In genomic region chr1:36323746-36324448, GRCm38 (mm10) we compare ENCODE assay signal across 9 mouse cellular contexts. TPM values are rescaled to one million over a fixed set of nuclear protein-coding genes. Genes with fewer than 3 reads are reported as not detected.
DNase-seq lines count a peak whose midpoint lies in the region; ATAC-seq and TF ChIP-seq lines count a peak whose summit lies in the region.
"Had no signal": no experiment of that assay in that cellular context is flagged by ENCODE, and none has a peak within 500 bp of the region (broad histone marks: within the 10 kb centered on the region; RNA-seq: fewer than 3 reads in every experiment).

No protein-coding gene starts in this region.

- 45% methylated on average over 8 of the region's 8 CpGs for WGBS in spleen, adult 2 months
- 62% methylated on average over 8 of the region's 8 CpGs for WGBS in forebrain, embryonic 10.5 days
- WGBS in hindbrain, embryonic 16.5 days, result 57% methylated on average over 8 of the region's 8 CpGs
- 61% methylated on average over 8 of the region's 8 CpGs for WGBS in midbrain, embryonic 14.5 days

- TF ChIP-seq POLR2A in spleen, adult 2 months (IDR thresholded peaks at IDR 0.05; ENCODE audit: low read depth, low read length), result no peak

- peak; percentile 62 for ATAC-seq in hindbrain, embryonic 16.5 days
- no peak for ATAC-seq in midbrain, embryonic 14.5 days (ENCODE audit: low FRiP score, low TSS enrichment)

- peak; percentile 57; the same call in 1 of the 2 replicates for TF ChIP-seq CTCF in spleen, adult 2 months (IDR thresholded peaks at IDR 0.05; ENCODE audit: extremely low read depth, insufficient read depth, insufficient read length, insufficient replicate concordance)

- peaks cover 19% of the 10 kb centered on the region for H3K36me3 ChIP-seq in spleen, adult 2 months (ENCODE audit: control insufficient read depth, insufficient read depth, low read length)
- peaks cover 13% of the 10 kb centered on the region for H3K36me3 ChIP-seq in forebrain, embryonic 10.5 days (replicated peaks)
- H3K36me3 ChIP-seq in hindbrain, embryonic 16.5 days (ENCODE audit: control insufficient read depth, insufficient read depth, low read length), result no peaks in the 10 kb centered on the region
- 0 out of 2 replicates have a peak, but pooled peaks cover 5% of the 10 kb centered on the region for H3K36me3 ChIP-seq in midbrain, embryonic 14.5 days (ENCODE audit: control insufficient read depth, insufficient read depth, low read length)

- DNase-seq in spleen, adult 2 months (ENCODE audit: low read depth in 1 of 2, low spot score in 2 of 2), result peak in 1 of 2 experiments; percentile 31
- DNase-seq in spleen, postnatal 14 days (ENCODE audit: low spot score in 2 of 2), result no peak
- DNase-seq in adrenal gland, postnatal 10 days, result peak; percentile 60
- peak; percentile 34 for DNase-seq in forebrain, embryonic 10.5 days (ENCODE audit: extremely low spot score, low spot score)
- DNase-seq in left cerebral cortex, postnatal 14 days (ENCODE audit: low spot score in 2 of 2), result peak; percentile 63 to 69
- DNase-seq in midbrain, embryonic 14.5 days, result peak; percentile 70
- DNase-seq in spleen, postnatal 4 days (ENCODE audit: low spot score in 2 of 2), result no peak

- H3K4me2 ChIP-seq in hindbrain, embryonic 16.5 days (ENCODE audit: low read length), result no peak overlapping the region
- H3K4me2 ChIP-seq in midbrain, embryonic 14.5 days (ENCODE audit: low read length), result no peak overlapping the region
- H3K4me2 ChIP-seq: heart, embryonic 13.5 days had no signal

- H3K27ac ChIP-seq in spleen, adult 2 months (ENCODE audit: insufficient read depth, low read length), result no peak overlapping the region
- H3K27ac ChIP-seq in forebrain, embryonic 10.5 days, result no peak overlapping the region
- no peak overlapping the region for H3K27ac ChIP-seq in hindbrain, embryonic 16.5 days (ENCODE audit: low read depth, low read length)
- H3K27ac ChIP-seq in midbrain, embryonic 14.5 days (replicated peaks; ENCODE audit: low read depth, low read length), result no peak overlapping the region
- H3K27ac ChIP-seq: heart, embryonic 13.5 days had no signal

- no peak overlapping the region for H3K9ac ChIP-seq in hindbrain, embryonic 16.5 days (ENCODE audit: low read depth, low read length)
- H3K9ac ChIP-seq in midbrain, embryonic 14.5 days (replicated peaks; ENCODE audit: low read length), result no peak overlapping the region
- H3K9ac ChIP-seq: heart, embryonic 13.5 days had no signal

- H3K4me3 ChIP-seq in spleen, adult 2 months (ENCODE audit: extremely low read depth, insufficient read depth, insufficient read length), result no peak overlapping the region
- H3K4me3 ChIP-seq in forebrain, embryonic 10.5 days, result no peak overlapping the region
- H3K4me3 ChIP-seq in hindbrain, embryonic 16.5 days (ENCODE audit: low read length), result no peak overlapping the region
- no peak overlapping the region for H3K4me3 ChIP-seq in midbrain, embryonic 14.5 days (replicated peaks; ENCODE audit: low read depth, low read length)
- H3K4me3 ChIP-seq: heart, embryonic 13.5 days had no signal

- intact Hi-C loops in left cerebral cortex, postnatal 14 days (cut with DNase I), result loop anchor here (5.0 kb wide), 1 partner anchor 178 kb away; no protein-coding TSS in a partner anchor

- H3K27me3 ChIP-seq in spleen, adult 2 months (ENCODE audit: control insufficient read depth, insufficient read depth, low read length), result no peaks in the 10 kb centered on the region
- H3K27me3 ChIP-seq in forebrain, embryonic 10.5 days (ENCODE audit: poor library complexity, severe bottlenecking), result no peaks in the 10 kb centered on the region
- no peaks in the 10 kb centered on the region for H3K27me3 ChIP-seq in hindbrain, embryonic 16.5 days (replicated peaks; ENCODE audit: control insufficient read depth, insufficient read depth, low read length)
- no peaks in the 10 kb centered on the region for H3K27me3 ChIP-seq in midbrain, embryonic 14.5 days (ENCODE audit: control insufficient read depth, insufficient read depth, low read length)
- H3K27me3 ChIP-seq: heart, embryonic 13.5 days had no signal

- no peaks in the 10 kb centered on the region for H3K4me1 ChIP-seq in spleen, adult 2 months (ENCODE audit: control insufficient read depth, insufficient read depth, insufficient read length)
- peaks cover 11% of the 10 kb centered on the region for H3K4me1 ChIP-seq in forebrain, embryonic 10.5 days
- H3K4me1 ChIP-seq in hindbrain, embryonic 16.5 days (ENCODE audit: control insufficient read depth, insufficient read depth, low read depth, low read length), result peaks cover 3% of the 10 kb centered on the region; the same call in 1 of the 2 replicates
- H3K4me1 ChIP-seq in midbrain, embryonic 14.5 days (ENCODE audit: control insufficient read depth, insufficient read depth, low read length), result no peaks in the 10 kb centered on the region

- H3K9me3 ChIP-seq in forebrain, embryonic 10.5 days, result no peaks in the 10 kb centered on the region
- H3K9me3 ChIP-seq in hindbrain, embryonic 16.5 days (ENCODE audit: control insufficient read depth, low read length), result no peaks in the 10 kb centered on the region
- H3K9me3 ChIP-seq in midbrain, embryonic 14.5 days (ENCODE audit: control insufficient read depth, low read length), result no peaks in the 10 kb centered on the region
- H3K9me3 ChIP-seq: heart, embryonic 13.5 days had no signal

RNA-seq across cellular contexts. Expression of gene Arid5a, which starts 16.4 kb away (rescaled TPM):
- 29.6 and 39.6 TPM in 2 replicates for polyA plus RNA-seq in spleen, adult 2 months (2012; rRNA removed)
- total RNA-seq in adrenal gland, postnatal 10 days (2021), result 1 to 10 TPM; 8.9 to 9.2 TPM
- polyA plus RNA-seq in forebrain, embryonic 10.5 days (2016; fragmentation: Nextera tagmentation; extraction: Ambion mirVana), result 2.9 TPM in 2 replicates
- polyA plus RNA-seq in hindbrain, embryonic 16.5 days (2015; fragmentation: Nextera tagmentation; extraction: Ambion mirVana), result 6.7 and 7.1 TPM in 2 replicates
- total RNA-seq in left cerebral cortex, postnatal 14 days (2021), result 10 to 100 TPM; 14.7 to 16.9 TPM
- 2.0 and 2.5 TPM in 2 replicates for polyA plus RNA-seq in midbrain, embryonic 14.5 days (2014; fragmentation: Nextera tagmentation; extraction: Ambion mirVana)

RNA-seq across cellular contexts. Expression of gene Kansl3, which starts 45.1 kb away (rescaled TPM):
- polyA plus RNA-seq in spleen, adult 2 months (2012; rRNA removed), result 25.9 and 29.8 TPM in 2 replicates
- 100 to 1,000 TPM in 1 of 2 experiments, 10 to 100 TPM in 1; 82.9 to 103 TPM for total RNA-seq in adrenal gland, postnatal 10 days (2021)
- 50.6 TPM in 2 replicates for polyA plus RNA-seq in forebrain, embryonic 10.5 days (2016; fragmentation: Nextera tagmentation; extraction: Ambion mirVana)
- 33.0 and 40.6 TPM in 2 replicates for polyA plus RNA-seq in hindbrain, embryonic 16.5 days (2015; fragmentation: Nextera tagmentation; extraction: Ambion mirVana)
- 10 to 100 TPM; 59.4 to 65.3 TPM for total RNA-seq in left cerebral cortex, postnatal 14 days (2021)
- polyA plus RNA-seq in midbrain, embryonic 14.5 days (2014; fragmentation: Nextera tagmentation; extraction: Ambion mirVana), result 30.3 and 39.7 TPM in 2 replicates

RNA-seq across cellular contexts. Expression of gene Fer1l5, which starts 48.2 kb away (rescaled TPM):
- not detected in 2 replicates for polyA plus RNA-seq in spleen, adult 2 months (2012; rRNA removed)
- under 1 TPM in 1 of 2 experiments, not detected in 1; 0.06 TPM for total RNA-seq in adrenal gland, postnatal 10 days (2021)
- 1.4 and 1.8 TPM in 2 replicates for polyA plus RNA-seq in forebrain, embryonic 10.5 days (2016; fragmentation: Nextera tagmentation; extraction: Ambion mirVana)
- polyA plus RNA-seq in hindbrain, embryonic 16.5 days (2015; fragmentation: Nextera tagmentation; extraction: Ambion mirVana), result 1.9 and 3.2 TPM in 2 replicates
- total RNA-seq in left cerebral cortex, postnatal 14 days (2021), result not detected
- polyA plus RNA-seq in midbrain, embryonic 14.5 days (2014; fragmentation: Nextera tagmentation; extraction: Ambion mirVana), result 2.0 and 2.1 TPM in 2 replicates

RNA-seq across cellular contexts. Expression of gene Neurl3, which starts 49.4 kb away (rescaled TPM):
- polyA plus RNA-seq in spleen, adult 2 months (2012; rRNA removed), result 66.0 and 80.9 TPM in 2 replicates
- 1 to 10 TPM; 4.9 to 7.4 TPM for total RNA-seq in adrenal gland, postnatal 10 days (2021)
- 0.32 and 0.37 TPM in 2 replicates for polyA plus RNA-seq in forebrain, embryonic 10.5 days (2016; fragmentation: Nextera tagmentation; extraction: Ambion mirVana)
- polyA plus RNA-seq in hindbrain, embryonic 16.5 days (2015; fragmentation: Nextera tagmentation; extraction: Ambion mirVana), result 1.4 and 2.0 TPM in 2 replicates
- total RNA-seq in left cerebral cortex, postnatal 14 days (2021), result under 1 TPM; 0.26 to 0.61 TPM
- 0.90 and 1.2 TPM in 2 replicates for polyA plus RNA-seq in midbrain, embryonic 14.5 days (2014; fragmentation: Nextera tagmentation; extraction: Ambion mirVana)

Comparison
In these comparisons a context has a peak if more than half of its experiments do, and no peak if none do; other contexts are left out.
1. DNase-seq: peak in adrenal gland, postnatal 10 days (single experiment), forebrain, embryonic 10.5 days (single experiment), left cerebral cortex, postnatal 14 days (2 of 2) and midbrain, embryonic 14.5 days (single experiment); none in spleen, postnatal 14 days (0 of 2) and spleen, postnatal 4 days (0 of 2).